ENCODE assay signal across 16 mouse cellular contexts in the genomic region with DNA sequence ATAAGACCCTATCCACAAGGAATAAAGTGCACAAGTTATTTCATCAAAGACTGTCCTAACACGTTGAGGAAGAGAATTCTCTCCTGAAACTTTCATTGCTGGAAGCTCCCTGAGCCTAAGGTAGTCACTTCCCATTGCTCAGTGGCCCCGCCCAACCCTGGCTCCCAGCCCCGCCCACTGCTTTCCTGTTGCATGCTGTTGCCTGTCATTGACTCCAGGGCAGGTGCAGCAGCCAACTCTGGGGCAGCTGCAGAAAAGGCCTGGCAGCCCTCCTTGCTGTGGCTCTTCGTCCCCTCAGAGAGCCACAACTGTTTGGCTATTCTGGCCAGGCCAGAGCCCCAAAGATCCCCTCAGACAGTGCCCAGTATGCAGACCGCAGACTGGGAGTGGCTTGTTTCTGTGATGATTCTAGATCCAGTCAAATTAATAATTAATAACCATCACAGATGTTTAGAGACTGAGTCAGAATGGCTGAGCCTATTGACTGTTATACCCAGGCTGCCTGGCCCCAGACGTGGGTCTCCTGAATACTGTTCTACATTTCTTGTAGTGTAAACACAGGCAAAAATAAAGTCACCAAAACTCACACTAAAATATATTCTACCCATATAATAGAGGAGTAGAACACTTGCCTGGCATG.
DNase-seq lines count a peak whose midpoint lies in the region; ATAC-seq and TF ChIP-seq lines count a peak whose summit lies in the region.
"Had no signal": no experiment of that assay in that cellular context is flagged by ENCODE, and none has a peak within 500 bp of the region (broad histone marks: within the 10 kb centered on the region; RNA-seq: fewer than 3 reads in every experiment).

No protein-coding gene starts in this region.

- H3K27ac ChIP-seq in liver, embryonic 11.5 days (ENCODE audit: low read depth, low read length), result no peak overlapping the region
- no peak overlapping the region for H3K27ac ChIP-seq in stomach, postnatal 0 days (replicated peaks)
- H3K27ac ChIP-seq: forebrain, embryonic 12.5 days; heart, adult 2 months; limb, embryonic 12.5 days; neural tube, embryonic 15.5 days had no signal

- ATAC-seq in liver, embryonic 11.5 days (replicated peaks; ENCODE audit: low FRiP score), result no peak
- peak; percentile 47 for ATAC-seq in Patski
- ATAC-seq in hematopoietic stem cell, adult 5-6 weeks (replicated peaks in 1 of 2; ENCODE audit: insufficient read depth in 1 of 2, low FRiP score in 2 of 2, low TSS enrichment in 1 of 2, low read depth in 1 of 2, poor library complexity in 2 of 2, severe bottlenecking in 2 of 2), result peak; percentile 17 to 42; a peak in 1 of 4 replicates
- ATAC-seq in stomach, postnatal 0 days (ENCODE audit: low FRiP score, low TSS enrichment), result peak; percentile 85
- no peak for ATAC-seq in erythroid progenitor cell, adult 5-6 weeks (replicated peaks; ENCODE audit: low FRiP score, poor library complexity, severe bottlenecking)

- H3K9ac ChIP-seq in liver, embryonic 11.5 days (ENCODE audit: low read depth, low read length), result no peak overlapping the region
- H3K9ac ChIP-seq in stomach, postnatal 0 days (ENCODE audit: low read length), result no peak overlapping the region
- H3K9ac ChIP-seq: forebrain, embryonic 12.5 days; limb, embryonic 12.5 days; neural tube, embryonic 15.5 days had no signal

- 56% methylated on average over 6 of the region's 6 CpGs for WGBS in liver, embryonic 11.5 days
- WGBS in stomach, postnatal 0 days, result 43% methylated on average over 6 of the region's 6 CpGs

- POLR2A ChIA-PET in Patski (lab: Charles Lee), result no interaction called here

- no peak overlapping the region for H3K4me3 ChIP-seq in liver, embryonic 11.5 days (ENCODE audit: low read depth, low read length)
- H3K4me3 ChIP-seq in stomach, postnatal 0 days (ENCODE audit: low read depth, low read length), result no peak overlapping the region
- H3K4me3 ChIP-seq: forebrain, embryonic 12.5 days; heart, adult 2 months; limb, embryonic 12.5 days; neural tube, embryonic 15.5 days had no signal

- no peaks in the 10 kb centered on the region for H3K4me1 ChIP-seq in liver, embryonic 11.5 days (replicated peaks; ENCODE audit: control insufficient read depth, insufficient read depth, low read length)
- H3K4me1 ChIP-seq in stomach, postnatal 0 days (replicated peaks; ENCODE audit: control insufficient read depth, insufficient read depth), result no peaks in the 10 kb centered on the region
- H3K4me1 ChIP-seq: forebrain, embryonic 12.5 days; limb, embryonic 12.5 days; neural tube, embryonic 15.5 days had no signal

- no peaks in the 10 kb centered on the region for H3K9me3 ChIP-seq in liver, embryonic 11.5 days (ENCODE audit: control insufficient read depth, low read length)
- H3K9me3 ChIP-seq in stomach, postnatal 0 days (ENCODE audit: control insufficient read depth, low read length), result no peaks in the 10 kb centered on the region
- H3K9me3 ChIP-seq: forebrain, embryonic 12.5 days; limb, embryonic 12.5 days; neural tube, embryonic 15.5 days had no signal

- peak; percentile 26 for DNase-seq in liver
- DNase-seq in liver, embryonic 11.5 days (ENCODE audit: low spot score), result no peak
- peak; percentile 41 for DNase-seq in Patski (ENCODE audit: low read depth, low spot score)
- peak; percentile 87 for DNase-seq in stomach, postnatal 0 days (ENCODE audit: low spot score)
- DNase-seq in right cerebral cortex, postnatal 25 days, result no peak
- DNase-seq: adrenal gland, postnatal 10 days; cerebellum, adult 9-10 months; heart, adult 2 months; heart, postnatal 10 days; lung, adult 2 months; right cerebral cortex, adult 18-20 months had no signal

- H3K36me3 ChIP-seq in liver, embryonic 11.5 days (ENCODE audit: control insufficient read depth, insufficient read depth, low read length), result no peaks in the 10 kb centered on the region
- H3K36me3 ChIP-seq in stomach, postnatal 0 days (ENCODE audit: control insufficient read depth, insufficient read depth, low read length), result no peaks in the 10 kb centered on the region
- H3K36me3 ChIP-seq: forebrain, embryonic 12.5 days; limb, embryonic 12.5 days; neural tube, embryonic 15.5 days had no signal

- no peaks in the 10 kb centered on the region for H3K27me3 ChIP-seq in liver, embryonic 11.5 days (replicated peaks; ENCODE audit: control insufficient read depth, insufficient read depth, low read length)
- H3K27me3 ChIP-seq in Patski, result no peaks in the 10 kb centered on the region
- H3K27me3 ChIP-seq in stomach, postnatal 0 days (ENCODE audit: control insufficient read depth, insufficient read depth, low read length), result no peaks in the 10 kb centered on the region
- H3K27me3 ChIP-seq: forebrain, embryonic 12.5 days; limb, embryonic 12.5 days; neural tube, embryonic 15.5 days had no signal

- no peak overlapping the region for H3K4me2 ChIP-seq in liver, embryonic 11.5 days
- no peak overlapping the region for H3K4me2 ChIP-seq in stomach, postnatal 0 days (replicated peaks; ENCODE audit: low read depth)
- H3K4me2 ChIP-seq: forebrain, embryonic 12.5 days; limb, embryonic 12.5 days; neural tube, embryonic 15.5 days had no signal

- in situ Hi-C loops in Patski (cut with MboI; ENCODE audit: low pct_unique_long_range_greater_than_20kb), result no loop called here

- no peak for TF ChIP-seq EP300 in stomach, postnatal 0 days (optimal IDR thresholded peaks at IDR 0.05)

- no peak for TF ChIP-seq CTCF in Patski (IDR thresholded peaks at IDR 0.05)
- TF ChIP-seq CTCF in stomach, postnatal 0 days (IDR thresholded peaks at IDR 0.05; ENCODE audit: low read depth), result no peak

- CTCF ChIA-PET in Patski (lab: Charles Lee), result no interaction called here

Comparison
In these comparisons a context has a peak if more than half of its experiments do, and no peak if none do; other contexts are left out.
1. DNase-seq: peak in liver (single experiment), Patski (single experiment) and stomach, postnatal 0 days (single experiment); none in liver, embryonic 11.5 days (single experiment) and right cerebral cortex, postnatal 25 days (single experiment).
2. ATAC-seq: peak in Patski (single experiment), hematopoietic stem cell, adult 5-6 weeks (2 of 2) and stomach, postnatal 0 days (single experiment); none in liver, embryonic 11.5 days (single experiment) and erythroid progenitor cell, adult 5-6 weeks (single experiment).